Mouse (Mus musculus) MEL (cell line): ENCODE data around the gene Phf2. TPM values are rescaled to one million over a fixed set of nuclear protein-coding genes. Genes with fewer than 3 reads are reported as not detected.

ENCODE experiments used
- DNase-seq: peaks from one replicate; pipeline ENCODE4 v3.0.0; 2011; ENCODE audit warnings: low read depth, low spot score
- H3K27ac ChIP-seq: 2 replicates; pipeline ENCODE4 v1.5.1; 2012; ENCODE audit warnings: low read depth, mild to moderate bottlenecking, control low read depth, low read length, moderate library complexity; ENCODE audit not compliant: control insufficient read depth
- H3K27me3 ChIP-seq, 2 experiments: fragments of 150-350 bp in 1 of 2; sonication (generic) in 1 of 2; 2 replicates each; pipeline ENCODE4 v1.6.1; 2012; ENCODE audit warnings: low read length in 2 of 2, mild to moderate bottlenecking in 2 of 2, improper control_type of control experiment in 1 of 2, moderate library complexity in 1 of 2; ENCODE audit not compliant: insufficient read depth in 2 of 2, control insufficient read depth in 1 of 2
- H3K36me3 ChIP-seq, 2 experiments: 2 replicates each; pipeline ENCODE4 v1.6.1; 2012 to 2014; ENCODE audit warnings: low read length in 2 of 2, improper control_type of control experiment in 1 of 2, inconsistent platforms in 1 of 2, mild to moderate bottlenecking in 1 of 2; ENCODE audit not compliant: insufficient read depth in 2 of 2, control insufficient read depth in 1 of 2
- H3K4me1 ChIP-seq, 2 experiments: fragments of 150-350 bp in 1 of 2; sonication (generic) in 1 of 2; 2 replicates each; pipeline ENCODE4 v1.6.1; 2012; ENCODE audit warnings: low read length in 2 of 2, improper control_type of control experiment in 1 of 2, mild to moderate bottlenecking in 1 of 2; ENCODE audit not compliant: insufficient read depth in 2 of 2, control insufficient read depth in 1 of 2
- H3K4me3 ChIP-seq, 2 experiments: fragments of 150-350 bp in 1 of 2; sonication (generic) in 1 of 2; 2 replicates each; pipeline ENCODE4 v1.5.1; 2012; ENCODE audit warnings: low read depth in 2 of 2, low read length in 2 of 2, mild to moderate bottlenecking in 2 of 2, moderate library complexity in 2 of 2, control low read depth in 1 of 2, improper control_type of control experiment in 1 of 2; ENCODE audit not compliant: control insufficient read depth in 1 of 2, insufficient read depth in 1 of 2
- H3K79me2 ChIP-seq: 2 replicates; pipeline ENCODE4 v1.6.1; 2012; ENCODE audit warnings: mild to moderate bottlenecking, low read length, moderate library complexity; ENCODE audit not compliant: control insufficient read depth, poor library complexity, insufficient read depth
- H3K9ac ChIP-seq: 2 replicates; pipeline ENCODE4 v1.6.1; 2012; ENCODE audit warnings: low read depth, mild to moderate bottlenecking, control low read depth, low read length, moderate library complexity; ENCODE audit not compliant: control insufficient read depth, poor library complexity, severe bottlenecking
- H3K9me3 ChIP-seq: fragments of 150-350 bp; sonication (generic); replicated peaks from 2 replicates; pipeline ENCODE4 v1.6.1; 2012; ENCODE audit warnings: mild to moderate bottlenecking, low read length, improper control_type of control experiment, moderate library complexity; ENCODE audit not compliant: insufficient read depth
- CHD1 ChIP-seq: IDR thresholded peaks from 2 replicates; pipeline ENCODE4 v1.6.1; 2012; ENCODE audit warnings: low read depth, mild to moderate bottlenecking, inconsistent platforms, low read length, improper control_type of control experiment
- CTCF ChIP-seq, 3 experiments: IDR thresholded peaks in 2 of 3; conservative IDR thresholded peaks in 1 of 3; 2 replicates each; pipeline ENCODE4 v1.5.1; 2011 to 2012; ENCODE audit warnings: low read length in 3 of 3, low read depth in 2 of 3, mild to moderate bottlenecking in 2 of 3, improper control_type of control experiment in 1 of 3, inconsistent platforms in 1 of 3, mixed read lengths in 1 of 3, moderate library complexity in 1 of 3; ENCODE audit not compliant: control insufficient read depth in 1 of 3, insufficient read depth in 1 of 3, poor library complexity in 1 of 3, severe bottlenecking in 1 of 3
- ELF1 ChIP-seq: IDR thresholded peaks from 2 replicates; pipeline ENCODE4 v1.6.1; 2014; ENCODE audit warnings: low read depth, mild to moderate bottlenecking, inconsistent platforms, low read length, improper control_type of control experiment, moderate library complexity
- EP300 ChIP-seq, 2 experiments: IDR thresholded peaks; 2 replicates each; pipeline ENCODE4 v1.6.1; 2011; ENCODE audit warnings: improper control_type of control experiment in 2 of 2, low read length in 2 of 2, low read depth in 1 of 2, mild to moderate bottlenecking in 1 of 2
- GABPA ChIP-seq: IDR thresholded peaks from 2 replicates; pipeline ENCODE4 v1.6.1; 2012; ENCODE audit warnings: low read depth, mild to moderate bottlenecking, inconsistent platforms, low read length, improper control_type of control experiment, moderate library complexity
- JUND ChIP-seq: IDR thresholded peaks from 2 replicates; pipeline ENCODE4 v1.6.1; 2011; ENCODE audit warnings: low read depth, mild to moderate bottlenecking, improper control_type of control experiment, low read length
- MAX ChIP-seq: IDR thresholded peaks from 2 replicates; pipeline ENCODE4 v1.6.1; 2011; ENCODE audit warnings: low read length, improper control_type of control experiment
- MAZ ChIP-seq: IDR thresholded peaks from 2 replicates; pipeline ENCODE4 v1.6.1; 2012; ENCODE audit warnings: low read depth, mild to moderate bottlenecking, inconsistent platforms, low read length, improper control_type of control experiment
- NELFE ChIP-seq: IDR thresholded peaks from 2 replicates; pipeline ENCODE4 v1.6.1; 2011; ENCODE audit warnings: low read depth, low read length, improper control_type of control experiment
- NRF1 ChIP-seq: IDR thresholded peaks from 2 replicates; pipeline ENCODE4 v1.6.1; 2014; ENCODE audit warnings: low read depth, mild to moderate bottlenecking, inconsistent platforms, low read length, improper control_type of control experiment, moderate library complexity; ENCODE audit not compliant: poor library complexity, insufficient read depth, severe bottlenecking
- POLR2A ChIP-seq, 2 experiments: IDR thresholded peaks; 2 replicates each; pipeline ENCODE4 v1.6.1; 2011 to 2012; ENCODE audit warnings: low read length in 2 of 2, mild to moderate bottlenecking in 2 of 2, control low read depth in 1 of 2, improper control_type of control experiment in 1 of 2, low read depth in 1 of 2, moderate library complexity in 1 of 2; ENCODE audit not compliant: control insufficient read depth in 1 of 2, insufficient read depth in 1 of 2, poor library complexity in 1 of 2
- POLR2AphosphoS2 ChIP-seq: IDR thresholded peaks from 2 replicates; pipeline ENCODE4 v1.6.1; 2011; ENCODE audit warnings: low read length, improper control_type of control experiment
- POLR2AphosphoS5 ChIP-seq: IDR thresholded peaks from 2 replicates; pipeline ENCODE4 v1.6.1; 2012; ENCODE audit warnings: low read depth, borderline replicate concordance, mild to moderate bottlenecking, inconsistent platforms, low read length, moderate library complexity, mixed read lengths
- RAD21 ChIP-seq: IDR thresholded peaks from 2 replicates; pipeline ENCODE4 v1.6.1; 2011; ENCODE audit warnings: mild to moderate bottlenecking, low read depth, low read length, improper control_type of control experiment
- RCOR1 ChIP-seq: IDR thresholded peaks from 2 replicates; pipeline ENCODE4 v1.6.1; 2012; ENCODE audit warnings: low read depth, mild to moderate bottlenecking, inconsistent platforms, low read length, improper control_type of control experiment
- SMC3 ChIP-seq: IDR thresholded peaks from 2 replicates; pipeline ENCODE4 v1.6.1; 2011; ENCODE audit warnings: low read depth, low read length, improper control_type of control experiment
- UBTF ChIP-seq: IDR thresholded peaks from 2 replicates; pipeline ENCODE4 v1.6.1; 2012; ENCODE audit warnings: low read depth, mild to moderate bottlenecking, inconsistent platforms, low read length, improper control_type of control experiment, moderate library complexity, borderline replicate concordance; ENCODE audit not compliant: insufficient read depth
- USF1 ChIP-seq: IDR thresholded peaks from 2 replicates; pipeline ENCODE4 v1.6.1; 2014; ENCODE audit warnings: low read depth, mild to moderate bottlenecking, inconsistent platforms, low read length, improper control_type of control experiment, moderate library complexity
- USF2 ChIP-seq, 2 experiments: IDR thresholded peaks; 2 replicates each; pipeline ENCODE4 v1.6.1; 2011 to 2012; ENCODE audit warnings: improper control_type of control experiment in 2 of 2, low read length in 2 of 2, borderline replicate concordance in 1 of 2, inconsistent platforms in 1 of 2, low read depth in 1 of 2, mild to moderate bottlenecking in 1 of 2; ENCODE audit not compliant: insufficient read depth in 1 of 2
- ZC3H11A ChIP-seq: IDR thresholded peaks from 2 replicates; pipeline ENCODE4 v1.6.1; 2012; ENCODE audit warnings: low read depth, mild to moderate bottlenecking, inconsistent platforms, low read length, improper control_type of control experiment
- ZKSCAN1 ChIP-seq: IDR thresholded peaks from 2 replicates; pipeline ENCODE4 v1.6.1; 2012; ENCODE audit warnings: low read depth, mild to moderate bottlenecking, inconsistent platforms, low read length, improper control_type of control experiment, moderate library complexity
- polyA plus RNA-seq, 2 experiments: library from polyadenylated mRNA; stranded (reverse) in 1 of 2; unstranded in 1 of 2; fragments of >175 nt in 1 of 2; fragments of >200 nt in 1 of 2; gene quantifications; 2 replicates each; pipeline versions ENCODE4 v1.2.1 to v1.2.4; 2012; ENCODE audit warnings: low replicate concordance in 2 of 2, low read depth in 1 of 2; ENCODE audit not compliant: insufficient read length in 2 of 2, insufficient read depth in 1 of 2, missing spikeins in 1 of 2
- total RNA-seq: library from RNA; depleted of rRNA; stranded (reverse); fragments of 300-350 nt; gene quantifications from 2 replicates; pipeline ENCODE4 v1.2.3, GENCODE M21; 2012

The Phf2 gene
- total and polyA plus RNA-seq, 3 experiments, result 10.2 to 52.7 (median 29.6) TPM

DNA sequence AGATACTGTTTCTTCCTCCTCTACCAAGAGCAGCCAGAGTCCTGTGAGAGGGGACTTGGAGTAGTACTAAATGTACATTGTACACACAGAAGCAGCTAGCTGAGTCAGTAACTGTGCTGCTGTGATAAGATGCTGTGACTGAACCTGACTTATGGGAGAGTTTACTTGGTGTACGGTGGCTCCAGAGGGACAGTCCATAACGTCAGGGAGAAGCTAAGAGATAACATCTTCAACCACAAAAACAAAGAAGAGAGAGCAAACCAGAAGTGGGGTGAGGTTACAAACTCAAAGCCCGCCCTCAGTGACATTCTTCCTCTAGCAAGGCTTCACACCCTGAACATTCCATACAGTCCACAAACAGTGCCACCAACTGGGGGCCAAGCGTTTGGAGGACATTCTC is 25.6 kb downstream of the Phf2 start (continued):
- peak in 1 of 2 experiments; percentile 53; a peak in 2 of 4 replicates for TF ChIP-seq POLR2A (IDR thresholded peaks at IDR 0.05; ENCODE audit: control insufficient read depth in 1 of 2, insufficient read depth in 1 of 2, low read depth in 1 of 2, low read length in 2 of 2, poor library complexity in 1 of 2)
- 0 out of 2 replicates have a peak, but pooled peaks have one; percentile 68 for TF ChIP-seq JUND
- peak; percentile 63; the same call in 1 of the 2 replicates for TF ChIP-seq ELF1
- TF ChIP-seq ZC3H11A, result no peak
- TF ChIP-seq NELFE, result no peak; the same call in 1 of the 2 replicates
- TF ChIP-seq GABPA, result no peak
- TF ChIP-seq RCOR1, result peak; percentile 45; the same call in 1 of the 2 replicates
- TF ChIP-seq CTCF (IDR thresholded peaks at IDR 0.05 in 2 of 3, conservative IDR thresholded peaks at IDR 0.05 in 1 of 3; ENCODE audit: control insufficient read depth in 1 of 3, insufficient read depth in 1 of 3, low read depth in 2 of 3, low read length in 3 of 3, poor library complexity in 1 of 3, severe bottlenecking in 1 of 3), result peak in 2 of 3 experiments; percentile 24 to 42; a peak in 3 of 6 replicates
- TF ChIP-seq NRF1, result no peak
- TF ChIP-seq SMC3, result no peak
- no peak for TF ChIP-seq UBTF
- TF ChIP-seq CHD1, result no peak

DNA sequence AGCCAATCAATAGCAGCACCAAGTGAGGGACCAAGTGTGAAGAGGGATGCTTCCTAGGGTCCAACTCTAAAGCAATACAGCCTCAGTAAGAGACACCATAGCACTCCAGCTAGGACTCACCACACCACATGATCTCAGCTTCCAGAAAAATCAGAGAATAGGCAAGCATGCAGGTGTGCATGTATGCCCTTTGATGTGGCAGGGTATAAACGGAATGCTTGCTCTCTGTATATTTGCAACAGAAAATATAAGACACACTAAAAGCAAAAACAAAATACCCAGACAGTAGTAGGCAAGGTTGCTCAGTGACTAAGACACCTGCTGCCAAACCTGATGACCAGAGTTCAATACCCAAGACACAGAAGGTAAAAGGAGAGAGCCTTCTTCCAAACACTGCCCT is 27.4 kb downstream of the Phf2 start:
- Histone ChIP-seq H3K9me3 (no peaks in the 10 kb centered on the region), H3K9ac (no peak overlapping the region), H3K79me2 (peaks cover 38% of the 10 kb centered on the region), H3K27me3 (no peaks in the 10 kb centered on the region), H3K4me1 (peaks cover 0 to 14% of the 10 kb centered on the region in 2 experiments; a peak in 3 of 4 replicates), H3K27ac (no peak overlapping the region), H3K36me3 (peaks cover 0 to 19% of the 10 kb centered on the region in 2 experiments; a peak in 2 of 4 replicates), H3K4me3 (no peak overlapping the region)
- TF ChIP-seq JUND (no peak), RAD21 (no peak), MAZ (no peak), POLR2A (IDR thresholded peaks at IDR 0.05; ENCODE audit: control insufficient read depth in 1 of 2, insufficient read depth in 1 of 2, low read depth in 1 of 2, low read length in 2 of 2, poor library complexity in 1 of 2) (no peak), MAX (no peak), USF1 (no peak), ZKSCAN1 (no peak)
- DNase-seq, result no peak

- Histone ChIP-seq H3K4me3 (no peak overlapping the region), H3K79me2 (peaks cover 32% of the 10 kb centered on the region), H3K9ac (no peak overlapping the region), H3K4me1 (peaks cover 2 to 14% of the 10 kb centered on the region in 2 experiments), H3K9me3 (no peaks in the 10 kb centered on the region), H3K27me3 (no peaks in the 10 kb centered on the region), H3K27ac (no peak overlapping the region), H3K36me3 (peaks cover 0 to 24% of the 10 kb centered on the region in 2 experiments; a peak in 3 of 4 replicates)
- TF ChIP-seq CTCF (IDR thresholded peaks at IDR 0.05 in 2 of 3, conservative IDR thresholded peaks at IDR 0.05 in 1 of 3; ENCODE audit: control insufficient read depth in 1 of 3, insufficient read depth in 1 of 3, low read depth in 2 of 3, low read length in 3 of 3, poor library complexity in 1 of 3, severe bottlenecking in 1 of 3), result no peak
- TF ChIP-seq USF2 (IDR thresholded peaks at IDR 0.05; ENCODE audit: borderline replicate concordance in 1 of 2, insufficient read depth in 1 of 2, low read depth in 1 of 2, low read length in 2 of 2), result no peak
- TF ChIP-seq EP300 (IDR thresholded peaks at IDR 0.05; ENCODE audit: low read depth in 1 of 2, low read length in 2 of 2), result no peak
- no peak for TF ChIP-seq POLR2AphosphoS2
- TF ChIP-seq POLR2A (IDR thresholded peaks at IDR 0.05; ENCODE audit: control insufficient read depth in 1 of 2, insufficient read depth in 1 of 2, low read depth in 1 of 2, low read length in 2 of 2, poor library complexity in 1 of 2), result no peak
- no peak for TF ChIP-seq UBTF
- no peak for TF ChIP-seq POLR2AphosphoS5
- peak; percentile 14 for DNase-seq
These were observed 28.9 kb downstream of the Phf2 start for GRCm38 (mm10) chr13:48841905-48842592.
